Mouse (Mus musculus): ENCODE measurements around the gene Dnal4. TPM values are rescaled to one million over a fixed set of nuclear protein-coding genes. Genes with fewer than 3 reads are reported as not detected.
"Not testable (repeated sequence)": the region's sequence is repeated elsewhere in the genome, so short reads cannot be mapped to it uniquely, and the experiment has no call there.

Dnal4 gene
- polyA plus RNA-seq, 1 experiment from 2014 or later, result 64.6 TPM

DNA sequence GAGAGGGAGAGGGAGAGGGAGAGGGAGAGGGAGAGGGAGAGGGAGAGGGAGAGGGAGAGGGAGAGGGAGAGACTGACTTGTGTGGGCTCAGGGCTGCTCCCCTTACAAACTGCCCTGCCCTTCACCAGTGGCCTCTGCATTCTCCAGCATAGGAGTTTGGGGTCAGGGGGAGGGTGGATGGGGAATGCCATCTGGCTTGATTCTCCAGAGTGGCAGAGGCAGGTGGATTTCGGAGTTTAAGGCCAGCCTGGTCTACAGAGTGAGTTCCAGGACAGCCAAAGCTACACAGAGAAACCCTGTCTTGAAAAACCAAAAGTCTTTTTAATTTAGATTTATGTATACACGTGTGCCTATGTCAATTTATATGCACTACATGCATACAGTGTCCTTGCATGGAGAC lies 35.2 kb upstream of the Dnal4 start:
- not testable (repeated sequence) for ATAC-seq (ENCODE audit: low FRiP score); H3K36me3 ChIP-seq (replicated peaks; ENCODE audit: control insufficient read depth, insufficient read depth); H3K9me3 ChIP-seq (ENCODE audit: control insufficient read depth, low read length); H3K4me2 ChIP-seq (replicated peaks); H3K27ac ChIP-seq; H3K9ac ChIP-seq; H3K4me3 ChIP-seq (replicated peaks; ENCODE audit: low read length); DNase-seq (ENCODE audit: low spot score); H3K27me3 ChIP-seq (ENCODE audit: control insufficient read depth, insufficient read depth, low read length); H3K4me1 ChIP-seq (replicated peaks; ENCODE audit: control insufficient read depth, insufficient read depth, low read length)
- 67% methylated on average over 2 of the region's 2 CpGs for WGBS

DNA sequence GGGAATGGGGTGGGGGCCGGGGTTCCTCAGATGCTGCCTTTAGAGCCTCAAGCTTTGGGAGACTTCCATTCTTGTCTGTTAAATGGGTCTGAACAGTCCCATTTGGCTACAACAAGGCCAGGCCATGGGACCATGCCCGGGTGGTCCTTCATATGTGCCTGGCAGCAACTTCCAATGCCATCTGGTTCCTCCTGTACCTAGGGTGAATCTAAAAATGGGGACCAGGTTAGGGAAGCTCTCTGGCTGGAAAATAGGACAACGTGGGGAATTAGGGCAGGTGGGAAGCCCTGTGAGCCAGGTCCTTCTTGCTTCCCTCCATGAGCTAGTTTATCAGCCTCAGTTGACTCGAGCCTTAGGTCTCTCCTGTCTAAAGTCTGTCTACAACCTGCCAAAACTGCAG lies 33.3 kb upstream of the Dnal4 start:
- no peaks in the 10 kb centered on the region for H3K9me3 ChIP-seq (ENCODE audit: control insufficient read depth, low read length)
- no peaks in the 10 kb centered on the region for H3K4me1 ChIP-seq (replicated peaks; ENCODE audit: control insufficient read depth, insufficient read depth, low read length)
- peaks cover 15% of the 10 kb centered on the region for H3K27me3 ChIP-seq (ENCODE audit: control insufficient read depth, insufficient read depth, low read length)
- no peak overlapping the region for H3K4me2 ChIP-seq (replicated peaks)
- H3K27ac ChIP-seq, result no peak overlapping the region
- H3K9ac ChIP-seq, result no peak overlapping the region
- no peak overlapping the region for H3K4me3 ChIP-seq (replicated peaks; ENCODE audit: low read length)
- no peak for DNase-seq (ENCODE audit: low spot score)
- 78% methylated on average over 4 of the region's 4 CpGs for WGBS
- ATAC-seq (ENCODE audit: low FRiP score), result no peak
- no peaks in the 10 kb centered on the region for H3K36me3 ChIP-seq (replicated peaks; ENCODE audit: control insufficient read depth, insufficient read depth)

DNA sequence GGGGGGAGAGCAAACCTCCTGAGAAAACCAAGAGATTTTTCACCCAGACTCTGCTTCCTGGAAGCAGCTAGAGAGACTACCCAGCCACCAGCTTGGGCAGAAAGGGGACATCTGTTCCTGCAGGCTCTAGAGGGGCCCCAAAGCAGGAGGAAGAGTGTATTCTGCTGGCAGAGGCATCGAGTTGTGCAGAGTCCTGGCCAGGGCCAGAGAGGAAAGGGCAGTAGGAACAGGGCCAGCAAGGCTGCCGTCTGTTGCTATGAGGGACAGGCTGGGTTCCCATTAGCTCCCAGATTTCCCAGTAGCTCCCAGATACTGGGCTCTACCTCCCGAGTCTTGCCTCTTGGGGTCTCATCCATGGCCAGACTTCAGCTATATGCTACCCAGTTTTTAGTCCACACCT lies 32.4 kb upstream of the Dnal4 start:
- DNase-seq (ENCODE audit: low spot score), result no peak
- no peaks in the 10 kb centered on the region for H3K36me3 ChIP-seq (replicated peaks; ENCODE audit: control insufficient read depth, insufficient read depth)
- H3K27ac ChIP-seq, result no peak overlapping the region
- no peak overlapping the region for H3K4me3 ChIP-seq (replicated peaks; ENCODE audit: low read length)
- no peak overlapping the region for H3K4me2 ChIP-seq (replicated peaks)
- WGBS, result 62% methylated on average over 3 of the region's 3 CpGs
- no peaks in the 10 kb centered on the region for H3K9me3 ChIP-seq (ENCODE audit: control insufficient read depth, low read length)
- no peak overlapping the region for H3K9ac ChIP-seq
- ATAC-seq (ENCODE audit: low FRiP score), result no peak
- peaks cover 2% of the 10 kb centered on the region for H3K4me1 ChIP-seq (replicated peaks; ENCODE audit: control insufficient read depth, insufficient read depth, low read length)
- peaks cover 24% of the 10 kb centered on the region for H3K27me3 ChIP-seq (ENCODE audit: control insufficient read depth, insufficient read depth, low read length)

DNA sequence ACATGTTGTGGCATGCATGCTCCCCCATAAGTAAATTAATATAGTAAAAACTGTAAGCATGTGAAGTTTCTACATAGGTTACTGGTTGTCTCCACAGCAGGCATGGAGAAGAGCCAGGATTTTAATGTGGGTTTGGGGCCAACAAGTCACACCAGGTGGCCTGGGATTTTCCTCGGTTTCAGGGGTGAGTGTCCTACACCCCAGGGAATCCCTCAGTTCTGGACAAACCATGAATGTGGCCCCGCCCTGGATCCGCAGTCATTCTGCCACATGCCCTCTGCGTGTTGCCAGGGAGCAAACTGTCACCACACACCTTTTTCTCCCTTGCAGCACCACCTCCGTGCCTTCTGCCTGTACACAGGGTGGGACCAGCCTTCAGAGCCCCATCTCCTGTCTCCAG lies 31.0 kb upstream of the Dnal4 start:
- Histone ChIP-seq H3K27me3 (ENCODE audit: control insufficient read depth, insufficient read depth, low read length) (peaks cover 29% of the 10 kb centered on the region), H3K27ac (no peak overlapping the region), H3K4me3 (replicated peaks; ENCODE audit: low read length) (no peak overlapping the region), H3K9me3 (ENCODE audit: control insufficient read depth, low read length) (no peaks in the 10 kb centered on the region), H3K36me3 (replicated peaks; ENCODE audit: control insufficient read depth, insufficient read depth) (no peaks in the 10 kb centered on the region), H3K9ac (no peak overlapping the region), H3K4me1 (replicated peaks; ENCODE audit: control insufficient read depth, insufficient read depth, low read length) (peaks cover 5% of the 10 kb centered on the region), H3K4me2 (replicated peaks) (no peak overlapping the region)
- ATAC-seq (ENCODE audit: low FRiP score) (no peak), DNase-seq (ENCODE audit: low spot score) (no peak)
- 45% methylated on average over 5 of the region's 5 CpGs for WGBS

DNA sequence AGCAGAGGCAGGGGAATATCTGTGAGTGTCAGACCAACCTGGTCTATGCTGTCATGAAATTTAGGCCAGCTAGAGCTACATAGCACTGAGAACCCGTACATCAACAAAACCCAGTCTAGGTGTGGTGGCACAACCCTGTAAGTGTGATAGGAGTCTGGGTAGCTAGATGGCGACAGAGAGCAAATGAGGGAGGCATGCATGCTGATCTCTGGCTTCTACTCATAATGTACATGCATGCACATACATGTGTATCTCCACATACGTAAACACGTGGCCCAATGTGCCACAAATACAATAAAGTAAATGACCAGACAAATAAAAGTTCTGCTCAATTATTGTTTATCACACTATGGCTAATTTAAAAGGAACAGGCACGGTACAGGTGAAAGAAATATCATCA lies 30.5 kb upstream of the Dnal4 start:
- Histone ChIP-seq H3K36me3 (replicated peaks; ENCODE audit: control insufficient read depth, insufficient read depth) (no peaks in the 10 kb centered on the region), H3K9ac (no peak overlapping the region), H3K4me3 (replicated peaks; ENCODE audit: low read length) (no peak overlapping the region), H3K27me3 (ENCODE audit: control insufficient read depth, insufficient read depth, low read length) (peaks cover 32% of the 10 kb centered on the region), H3K9me3 (ENCODE audit: control insufficient read depth, low read length) (no peaks in the 10 kb centered on the region), H3K27ac (no peak overlapping the region), H3K4me2 (replicated peaks) (no peak overlapping the region), H3K4me1 (replicated peaks; ENCODE audit: control insufficient read depth, insufficient read depth, low read length) (peaks cover 5% of the 10 kb centered on the region)
- WGBS, result 35% methylated on average over 5 of the region's 5 CpGs
- DNase-seq (ENCODE audit: low spot score), result peak; percentile 77
- ATAC-seq (ENCODE audit: low FRiP score), result no peak

DNA sequence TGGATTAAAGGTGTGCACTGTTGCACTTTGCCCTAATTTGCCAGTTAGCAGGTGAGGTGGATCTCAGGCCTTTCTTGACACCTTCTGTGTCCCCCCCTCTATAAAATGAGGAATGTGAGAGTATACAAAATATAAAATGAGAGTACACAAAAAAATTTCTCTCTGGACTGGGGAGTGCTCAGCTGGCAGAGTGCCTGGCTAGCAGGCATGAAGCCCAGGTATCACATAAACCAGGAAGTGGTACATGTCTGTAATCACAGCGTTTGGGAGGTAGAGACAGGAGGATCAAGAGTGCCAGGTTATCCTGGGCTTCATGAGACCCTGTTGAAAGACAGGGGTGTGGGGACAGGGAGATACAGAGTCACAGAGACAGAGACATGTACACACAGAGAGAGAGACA lies 29.4 kb upstream of the Dnal4 start:
- ATAC-seq (ENCODE audit: low FRiP score) (no peak), DNase-seq (ENCODE audit: low spot score) (no peak)
- no peak overlapping the region for H3K27ac ChIP-seq
- 48% methylated on average over 1 of the region's 1 CpGs for WGBS
- H3K27me3 ChIP-seq (ENCODE audit: control insufficient read depth, insufficient read depth, low read length), result peaks cover 43% of the 10 kb centered on the region
- H3K9ac ChIP-seq, result no peak overlapping the region
- no peak overlapping the region for H3K4me3 ChIP-seq (replicated peaks; ENCODE audit: low read length)
- H3K36me3 ChIP-seq (replicated peaks; ENCODE audit: control insufficient read depth, insufficient read depth), result no peaks in the 10 kb centered on the region
- no peaks in the 10 kb centered on the region for H3K9me3 ChIP-seq (ENCODE audit: control insufficient read depth, low read length)
- peaks cover 11% of the 10 kb centered on the region for H3K4me1 ChIP-seq (replicated peaks; ENCODE audit: control insufficient read depth, insufficient read depth, low read length)
- no peak overlapping the region for H3K4me2 ChIP-seq (replicated peaks)

DNA sequence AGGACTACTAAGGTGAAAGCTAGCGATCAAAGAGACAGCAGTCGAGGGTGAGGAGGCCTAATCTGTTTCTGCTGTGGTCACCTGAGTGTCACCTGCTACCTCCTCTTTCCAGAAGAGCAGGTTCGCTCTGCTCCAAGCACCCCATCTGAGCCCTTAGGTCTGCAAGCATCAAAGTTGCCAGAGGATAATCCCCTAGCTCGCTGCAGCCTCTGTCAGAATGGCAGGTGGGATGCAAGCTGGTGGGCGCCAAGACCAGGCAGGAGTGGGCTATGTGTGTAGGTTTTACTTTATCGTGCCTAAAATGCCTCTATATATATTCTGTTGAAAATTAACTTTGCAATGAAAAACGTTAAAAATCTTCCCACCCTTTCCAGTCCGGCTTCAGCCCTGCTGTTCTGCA lies 27.6 kb upstream of the Dnal4 start:
- no peak for ATAC-seq (ENCODE audit: low FRiP score)
- WGBS, result 31% methylated on average over 8 of the region's 8 CpGs
- H3K27me3 ChIP-seq (ENCODE audit: control insufficient read depth, insufficient read depth, low read length), result peaks cover 44% of the 10 kb centered on the region
- no peak for DNase-seq (ENCODE audit: low spot score)
- H3K4me3 ChIP-seq (replicated peaks; ENCODE audit: low read length), result peak overlapping the region; percentile 72
- no peaks in the 10 kb centered on the region for H3K36me3 ChIP-seq (replicated peaks; ENCODE audit: control insufficient read depth, insufficient read depth)
- H3K27ac ChIP-seq, result peak overlapping the region; percentile 86
- peak overlapping the region; percentile 80 for H3K9ac ChIP-seq
- H3K9me3 ChIP-seq (ENCODE audit: control insufficient read depth, low read length), result no peaks in the 10 kb centered on the region
- H3K4me2 ChIP-seq (replicated peaks), result peak overlapping the region; percentile 73
- peaks cover 11% of the 10 kb centered on the region for H3K4me1 ChIP-seq (replicated peaks; ENCODE audit: control insufficient read depth, insufficient read depth, low read length)

DNA sequence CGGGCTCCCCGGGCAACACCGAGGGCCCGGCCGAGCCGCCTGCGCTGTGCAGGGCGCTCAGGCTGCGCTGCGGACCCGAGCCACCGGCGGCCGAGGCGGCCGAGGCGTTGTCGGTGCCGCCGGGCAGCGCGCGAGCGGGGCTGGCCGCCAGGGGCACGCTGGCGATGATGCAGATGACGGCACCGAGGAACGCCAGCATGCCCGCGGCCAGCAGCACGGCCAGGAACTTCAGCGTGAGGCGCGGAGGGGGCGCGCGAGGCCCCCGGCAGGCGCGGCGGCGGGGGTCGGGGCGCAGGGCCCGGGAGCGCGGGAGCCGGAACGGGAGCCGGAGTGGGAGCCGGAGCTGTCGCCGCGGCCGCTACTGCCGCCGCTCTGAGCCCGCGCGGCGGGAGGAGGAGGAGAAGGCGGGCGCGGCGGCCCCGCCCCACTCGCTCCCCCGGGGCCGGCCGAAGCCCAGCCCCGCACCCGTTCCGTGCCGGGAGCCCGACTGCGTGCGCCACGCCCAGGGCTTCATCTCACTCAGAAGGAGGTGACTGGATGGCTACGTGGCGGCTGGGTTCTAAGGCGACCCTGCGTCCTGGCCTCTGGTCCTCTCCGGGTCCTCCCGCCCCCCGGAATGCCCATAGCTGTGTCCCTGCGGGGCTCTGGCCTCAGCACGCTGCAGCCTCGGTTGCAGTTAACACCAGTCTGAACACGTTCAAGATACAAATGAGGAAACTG lies 26.9 kb upstream of the Dnal4 start, which contains the start of gene Nptxr:
Gene Nptxr, minus strand, starts transcription at position 415 of the 720 bp plus-strand sequence.
- H3K4me3 ChIP-seq (replicated peaks; ENCODE audit: low read length), result peak within 1 kb of the TSS; percentile 72
- no peaks in the 10 kb centered on the region for H3K9me3 ChIP-seq (ENCODE audit: control insufficient read depth, low read length)
- WGBS, result under 1% methylated on average over 54 of the region's 91 CpGs
- no peaks in the 10 kb centered on the region for H3K36me3 ChIP-seq (replicated peaks; ENCODE audit: control insufficient read depth, insufficient read depth)
- peaks cover 44% of the 10 kb centered on the region for H3K27me3 ChIP-seq (ENCODE audit: control insufficient read depth, insufficient read depth, low read length)
- peak; percentile 71 for DNase-seq (ENCODE audit: low spot score)
- H3K4me2 ChIP-seq (replicated peaks), result peak within 1 kb of the TSS; percentile 73
- ATAC-seq (ENCODE audit: low FRiP score), result peak; percentile 83
- H3K27ac ChIP-seq, result peak within 1 kb of the TSS; percentile 86
- H3K9ac ChIP-seq, result peak within 1 kb of the TSS; percentile 80
- peaks cover 11% of the 10 kb centered on the region for H3K4me1 ChIP-seq (replicated peaks; ENCODE audit: control insufficient read depth, insufficient read depth, low read length)

DNA sequence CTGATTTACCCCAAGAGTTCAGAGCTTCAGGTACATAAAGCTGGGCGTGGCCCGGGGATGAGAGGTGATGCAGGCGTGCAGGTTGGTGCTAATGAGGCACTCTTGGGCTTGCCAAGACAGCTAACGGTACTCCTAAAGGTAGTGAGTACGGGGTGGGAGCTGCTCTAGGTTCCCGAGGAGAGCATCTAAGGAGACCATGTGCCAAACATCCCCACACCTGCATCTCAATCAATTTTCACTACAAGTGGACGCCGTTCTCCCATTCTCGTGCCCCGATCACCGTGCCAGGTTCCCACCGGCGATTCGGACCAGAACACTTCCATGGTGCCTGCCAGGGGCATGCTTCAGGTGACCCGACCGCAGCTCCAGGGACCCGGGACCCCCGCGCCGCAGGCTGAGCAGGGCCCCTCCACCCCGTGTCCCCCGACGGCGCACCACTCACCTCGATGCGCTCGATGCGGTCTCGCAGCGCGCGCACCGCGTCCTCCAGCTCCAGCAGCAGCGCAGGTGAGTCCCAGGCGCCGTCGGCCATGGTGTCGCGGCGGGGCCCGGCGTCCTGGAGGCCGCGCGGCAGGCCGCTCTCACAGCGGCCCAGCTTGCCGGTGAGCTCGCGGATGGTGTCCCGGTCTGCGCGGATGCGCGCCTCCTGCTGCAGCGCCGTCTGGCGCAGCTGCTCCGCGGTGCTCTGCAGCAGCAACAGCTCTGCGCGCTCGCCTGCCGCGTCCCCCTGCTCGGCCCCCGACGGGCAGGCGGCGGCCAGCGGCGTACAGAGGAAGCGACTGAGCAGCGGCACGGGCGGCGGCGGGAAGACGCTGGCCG lies 26.1 kb upstream of the Dnal4 start:
- Histone ChIP-seq H3K27ac (peak overlapping the region; percentile 86), H3K4me2 (replicated peaks) (peak overlapping the region; percentile 73), H3K9ac (peak overlapping the region; percentile 80), H3K9me3 (ENCODE audit: control insufficient read depth, low read length) (no peaks in the 10 kb centered on the region), H3K36me3 (replicated peaks; ENCODE audit: control insufficient read depth, insufficient read depth) (no peaks in the 10 kb centered on the region), H3K4me3 (replicated peaks; ENCODE audit: low read length) (peak overlapping the region; percentile 72), H3K4me1 (replicated peaks; ENCODE audit: control insufficient read depth, insufficient read depth, low read length) (peaks cover 11% of the 10 kb centered on the region), H3K27me3 (ENCODE audit: control insufficient read depth, insufficient read depth, low read length) (peaks cover 44% of the 10 kb centered on the region)
- 4% methylated on average over 74 of the region's 81 CpGs for WGBS
- DNase-seq (ENCODE audit: low spot score), result no peak
- ATAC-seq (ENCODE audit: low FRiP score), result peak; percentile 67
